Mouse (Mus musculus): Measurements from ENCODE around the gene Gpx2. TPM values are rescaled to one million over a fixed set of nuclear protein-coding genes. Genes with fewer than 3 reads are reported as not detected.

Gpx2 gene
- total RNA-seq, 1 experiment = 7.0 TPM

DNA sequence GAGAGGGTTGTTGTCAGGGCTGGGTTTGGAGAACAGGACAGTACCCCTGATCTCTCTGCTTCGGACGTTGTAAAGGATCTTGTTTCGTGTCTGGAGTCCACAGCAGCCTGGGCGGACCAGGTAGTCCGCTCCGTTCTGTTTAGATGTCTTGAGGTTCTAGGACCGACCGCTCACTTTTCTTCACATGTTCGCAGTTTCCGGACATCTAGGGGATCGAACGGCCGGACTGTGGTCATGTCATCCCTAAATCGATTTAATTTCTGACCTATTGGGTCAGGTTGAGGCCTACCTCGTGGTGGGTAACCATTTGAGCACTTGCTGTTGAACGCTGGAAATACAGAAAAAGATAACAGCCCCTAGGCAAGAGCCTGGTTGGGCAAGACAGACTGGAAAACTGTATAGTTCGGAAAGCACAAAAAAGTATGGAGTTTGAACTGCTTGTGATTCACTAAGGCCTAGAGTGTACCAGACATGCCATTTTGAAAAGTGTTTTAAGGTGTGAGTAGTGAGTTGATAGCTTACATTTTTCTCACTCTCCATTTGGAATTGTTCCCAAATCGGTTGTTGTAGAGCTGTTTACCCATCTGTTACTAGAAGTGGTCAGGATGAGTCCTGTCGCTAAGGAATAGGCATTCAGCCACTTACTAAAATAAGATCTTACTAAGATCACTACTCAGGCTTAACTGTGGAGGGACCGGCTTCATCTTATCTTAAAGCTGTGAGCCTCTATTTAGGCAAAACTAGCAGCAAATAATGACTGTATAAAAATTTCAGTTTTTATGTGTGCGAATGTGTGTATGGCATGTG lies 42.7 kb upstream of the Gpx2 start:
- H3K4me3 ChIP-seq (ENCODE audit: insufficient read depth in 1 of 2, low read depth in 1 of 2, low read length in 2 of 2, poor library complexity in 1 of 2, severe bottlenecking in 1 of 2) = peak overlapping the region; percentile 80 to 93
- no peak for TF ChIP-seq CHD2 (IDR thresholded peaks at IDR 0.05; ENCODE audit: low read depth, low read length)
- no peak for TF ChIP-seq HCFC1 (IDR thresholded peaks at IDR 0.05; ENCODE audit: borderline replicate concordance, insufficient read depth, low read length)
- TF ChIP-seq MAFK (IDR thresholded peaks at IDR 0.05; ENCODE audit: insufficient read depth, low read depth, low read length) = no peak
- TF ChIP-seq ZC3H11A (IDR thresholded peaks at IDR 0.05; ENCODE audit: borderline replicate concordance, low read depth, low read length) = no peak
- TF ChIP-seq ZNF384 (IDR thresholded peaks at IDR 0.05; ENCODE audit: low read depth, low read length) = no peak
- H3K27ac ChIP-seq (ENCODE audit: insufficient read depth, low read depth, low read length, poor library complexity, severe bottlenecking) = no peak overlapping the region; the same call in 1 of the 2 replicates
- H3K36me3 ChIP-seq (ENCODE audit: control insufficient read depth, insufficient read depth, low read length, poor library complexity, severe bottlenecking) = no peaks in the 10 kb centered on the region
- in situ Hi-C loops (cut with MboI; ENCODE audit: low sequenced_read_pairs in 2 of 2, unreplicated experiment in 2 of 2) = no loop called here
- no peaks in the 10 kb centered on the region for H3K9me3 ChIP-seq (ENCODE audit: control insufficient read depth, insufficient read depth, low read depth, low read length)
- peaks cover 0 to 6% of the 10 kb centered on the region in 2 experiments; a peak in 2 of 4 replicates for H3K4me1 ChIP-seq (ENCODE audit: control insufficient read depth in 2 of 2, insufficient read depth in 2 of 2, low read length in 2 of 2, poor library complexity in 1 of 2)
- H3K9ac ChIP-seq (ENCODE audit: insufficient read depth, low read depth, low read length, poor library complexity, severe bottlenecking) = peak overlapping the region; percentile 94
- DNase-seq (ENCODE audit: low read depth, low spot score) = no peak

DNA sequence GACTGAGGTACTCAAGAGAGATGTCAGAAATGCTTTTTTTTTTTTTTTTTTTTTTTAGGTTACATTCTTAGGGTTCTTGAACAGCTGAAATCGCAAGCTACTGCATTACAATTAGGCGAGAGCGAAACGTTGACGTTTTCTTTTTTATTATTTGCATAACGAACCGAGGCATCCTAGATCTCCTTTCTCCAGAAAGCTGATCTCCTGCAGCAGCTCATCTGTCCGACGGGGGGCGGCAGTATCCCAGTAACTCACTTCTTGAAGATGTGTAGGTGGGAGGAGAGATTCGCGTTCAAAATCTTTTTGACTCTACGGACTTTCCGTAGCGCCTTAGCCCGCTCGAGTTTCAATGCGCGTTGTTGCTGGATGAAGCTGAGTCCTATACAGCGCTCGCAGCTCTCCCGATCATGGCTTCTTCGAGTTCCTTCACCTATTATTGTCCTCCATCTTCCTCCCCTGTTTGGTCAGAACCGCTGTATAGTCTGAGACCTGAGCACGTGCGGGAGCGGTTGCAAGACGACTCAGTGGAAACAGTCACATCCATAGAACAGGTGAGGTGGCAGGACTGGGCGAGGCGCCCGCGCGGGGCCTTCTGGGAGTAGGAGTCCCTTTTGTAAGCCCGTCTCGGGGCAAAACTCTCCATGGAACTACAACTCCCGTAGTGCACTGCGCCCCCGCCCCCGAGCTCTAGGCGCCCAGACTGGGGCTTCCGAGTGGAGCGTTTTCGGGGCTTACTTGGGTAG lies 41.9 kb upstream of the Gpx2 start:
- Histone ChIP-seq H3K9ac (ENCODE audit: insufficient read depth, low read depth, low read length, poor library complexity, severe bottlenecking) (peak overlapping the region; percentile 94), H3K4me3 (ENCODE audit: insufficient read depth in 1 of 2, low read depth in 1 of 2, low read length in 2 of 2, poor library complexity in 1 of 2, severe bottlenecking in 1 of 2) (peak overlapping the region; percentile 80 to 93), H3K36me3 (ENCODE audit: control insufficient read depth, insufficient read depth, low read length, poor library complexity, severe bottlenecking) (no peaks in the 10 kb centered on the region), H3K4me1 (ENCODE audit: control insufficient read depth in 2 of 2, insufficient read depth in 2 of 2, low read length in 2 of 2, poor library complexity in 1 of 2) (peaks cover 0 to 6% of the 10 kb centered on the region in 2 experiments; a peak in 2 of 4 replicates), H3K9me3 (ENCODE audit: control insufficient read depth, insufficient read depth, low read depth, low read length) (no peaks in the 10 kb centered on the region), H3K27ac (ENCODE audit: insufficient read depth, low read depth, low read length, poor library complexity, severe bottlenecking) (peak overlapping the region; percentile 68)
- TF ChIP-seq MAFK (IDR thresholded peaks at IDR 0.05; ENCODE audit: insufficient read depth, low read depth, low read length) (no peak), HCFC1 (IDR thresholded peaks at IDR 0.05; ENCODE audit: borderline replicate concordance, insufficient read depth, low read length) (peak; percentile 94), ZNF384 (IDR thresholded peaks at IDR 0.05; ENCODE audit: low read depth, low read length) (peak; percentile 61), ZC3H11A (IDR thresholded peaks at IDR 0.05; ENCODE audit: borderline replicate concordance, low read depth, low read length) (peak; percentile 87), CHD2 (IDR thresholded peaks at IDR 0.05; ENCODE audit: low read depth, low read length) (no peak)
- in situ Hi-C loops (cut with MboI; ENCODE audit: low sequenced_read_pairs in 2 of 2, unreplicated experiment in 2 of 2) = no loop called here
- peak; percentile 96 for DNase-seq (ENCODE audit: low read depth, low spot score)

DNA sequence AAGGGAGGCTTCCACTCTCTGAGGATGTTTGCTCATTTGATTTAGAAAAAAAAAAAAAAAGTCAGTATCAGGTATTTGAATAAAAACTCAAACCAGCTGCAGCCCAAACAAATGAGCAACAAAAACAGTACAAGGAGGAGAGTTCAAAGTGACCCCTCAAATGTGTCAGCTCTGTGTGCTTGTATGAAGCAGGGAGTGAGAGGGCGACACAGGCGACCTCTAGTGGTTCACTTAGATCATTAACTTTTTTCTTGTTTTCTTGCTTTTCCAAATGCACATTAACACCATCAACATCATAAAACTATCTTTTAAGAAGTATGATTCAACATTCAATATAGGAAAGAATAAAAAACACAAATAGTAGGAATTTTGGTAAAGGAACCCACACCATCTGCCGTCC lies 37.4 kb upstream of the Gpx2 start:
- Histone ChIP-seq H3K36me3 (ENCODE audit: control insufficient read depth, insufficient read depth, low read length, poor library complexity, severe bottlenecking) (no peaks in the 10 kb centered on the region), H3K9ac (ENCODE audit: insufficient read depth, low read depth, low read length, poor library complexity, severe bottlenecking) (no peak overlapping the region), H3K4me1 (ENCODE audit: control insufficient read depth in 2 of 2, insufficient read depth in 2 of 2, low read length in 2 of 2, poor library complexity in 1 of 2) (peaks cover 0 to 2% of the 10 kb centered on the region in 2 experiments; a peak in 1 of 4 replicates), H3K9me3 (ENCODE audit: control insufficient read depth, insufficient read depth, low read depth, low read length) (no peaks in the 10 kb centered on the region), H3K4me3 (ENCODE audit: insufficient read depth in 1 of 2, low read depth in 1 of 2, low read length in 2 of 2, poor library complexity in 1 of 2, severe bottlenecking in 1 of 2) (no peak overlapping the region), H3K27ac (ENCODE audit: insufficient read depth, low read depth, low read length, poor library complexity, severe bottlenecking) (no peak overlapping the region)
- TF ChIP-seq CHD2 (IDR thresholded peaks at IDR 0.05; ENCODE audit: low read depth, low read length) = no peak
- TF ChIP-seq ZNF384 (IDR thresholded peaks at IDR 0.05; ENCODE audit: low read depth, low read length) = no peak
- peak; percentile 46; the same call in 1 of the 2 replicates for TF ChIP-seq ZC3H11A (IDR thresholded peaks at IDR 0.05; ENCODE audit: borderline replicate concordance, low read depth, low read length)
- TF ChIP-seq MAFK (IDR thresholded peaks at IDR 0.05; ENCODE audit: insufficient read depth, low read depth, low read length) = no peak
- in situ Hi-C loops (cut with MboI; ENCODE audit: low sequenced_read_pairs in 2 of 2, unreplicated experiment in 2 of 2) = no loop called here
- no peak for DNase-seq (ENCODE audit: low read depth, low spot score)

DNA sequence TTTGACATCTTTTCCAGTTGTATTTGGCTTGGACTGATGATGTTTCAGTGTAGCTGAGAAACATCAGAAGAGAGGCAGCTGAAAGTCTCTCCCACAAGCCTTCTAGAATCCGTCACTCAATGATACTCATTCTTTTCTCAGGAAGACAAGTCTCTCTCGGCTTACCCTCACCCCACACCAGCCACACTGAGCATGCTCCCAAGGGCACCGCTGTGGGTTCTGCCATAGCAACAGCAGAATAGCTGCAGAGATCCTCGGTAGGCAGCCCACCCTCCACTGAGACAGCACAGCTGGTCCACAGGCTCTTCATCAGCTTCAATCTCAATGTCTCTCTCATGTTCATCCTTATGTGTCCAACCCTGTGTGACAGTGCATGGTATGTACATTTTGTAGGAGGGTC lies 29.9 kb upstream of the Gpx2 start:
- DNase-seq (ENCODE audit: low read depth, low spot score) = no peak
- Histone ChIP-seq H3K9ac (ENCODE audit: insufficient read depth, low read depth, low read length, poor library complexity, severe bottlenecking) (no peak overlapping the region), H3K36me3 (ENCODE audit: control insufficient read depth, insufficient read depth, low read length, poor library complexity, severe bottlenecking) (no peaks in the 10 kb centered on the region), H3K4me1 (ENCODE audit: control insufficient read depth in 2 of 2, insufficient read depth in 2 of 2, low read length in 2 of 2, poor library complexity in 1 of 2) (peaks cover 0 to 11% of the 10 kb centered on the region in 2 experiments; a peak in 1 of 4 replicates), H3K27ac (ENCODE audit: insufficient read depth, low read depth, low read length, poor library complexity, severe bottlenecking) (no peak overlapping the region), H3K4me3 (ENCODE audit: insufficient read depth in 1 of 2, low read depth in 1 of 2, low read length in 2 of 2, poor library complexity in 1 of 2, severe bottlenecking in 1 of 2) (no peak overlapping the region), H3K9me3 (ENCODE audit: control insufficient read depth, insufficient read depth, low read depth, low read length) (no peaks in the 10 kb centered on the region)
- in situ Hi-C loops (cut with MboI; ENCODE audit: low sequenced_read_pairs in 2 of 2, unreplicated experiment in 2 of 2) = no loop called here
- TF ChIP-seq MAFK (IDR thresholded peaks at IDR 0.05; ENCODE audit: insufficient read depth, low read depth, low read length) = no peak
- no peak for TF ChIP-seq ZC3H11A (IDR thresholded peaks at IDR 0.05; ENCODE audit: borderline replicate concordance, low read depth, low read length)
- no peak for TF ChIP-seq CHD2 (IDR thresholded peaks at IDR 0.05; ENCODE audit: low read depth, low read length)
- no peak for TF ChIP-seq ZNF384 (IDR thresholded peaks at IDR 0.05; ENCODE audit: low read depth, low read length)
- TF ChIP-seq HCFC1 (IDR thresholded peaks at IDR 0.05; ENCODE audit: borderline replicate concordance, insufficient read depth, low read length) = no peak
